In the genomic region with DNA sequence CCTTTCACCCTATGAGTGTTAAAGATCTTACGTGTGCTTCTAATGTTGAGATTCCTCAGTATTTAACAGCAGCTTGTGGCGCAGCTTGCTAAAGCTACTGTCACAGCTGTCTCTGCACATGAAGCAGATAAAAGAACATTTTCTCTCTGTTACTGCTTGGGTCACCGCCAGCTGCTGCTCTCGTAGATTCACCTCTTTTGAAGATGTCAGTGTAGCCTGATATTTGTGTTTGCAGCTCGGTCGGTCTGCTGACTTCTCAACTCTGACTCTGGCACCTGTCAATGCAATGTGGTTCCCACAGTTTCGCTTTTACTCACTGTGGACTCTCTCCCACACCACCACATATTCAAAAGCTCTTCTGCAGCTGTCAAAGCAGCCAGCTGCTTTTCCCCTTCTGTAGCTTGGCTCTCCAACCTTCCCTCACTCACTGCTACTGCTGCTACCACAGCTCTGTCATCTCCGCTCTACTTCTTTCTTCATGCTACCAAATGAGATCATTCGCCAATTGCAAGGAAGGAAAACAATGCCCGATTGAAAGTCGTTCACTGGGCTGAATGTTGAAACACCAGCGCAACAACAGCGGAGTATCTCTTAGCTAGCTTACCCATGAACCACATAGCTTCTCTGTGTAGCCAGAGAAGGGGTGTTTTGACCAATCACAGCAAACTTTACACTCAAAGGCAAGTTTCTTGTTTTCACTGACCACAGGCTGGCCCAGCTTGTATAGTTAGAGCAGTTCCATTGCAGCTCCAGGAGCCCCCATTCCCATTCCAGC, we compare ENCODE assay signal across 9 mouse cellular contexts. TPM values are rescaled to one million over a fixed set of nuclear protein-coding genes. Genes with fewer than 3 reads are reported as not detected.
DNase-seq lines count a peak whose midpoint lies in the region; ATAC-seq and TF ChIP-seq lines count a peak whose summit lies in the region.
"Had no signal": no experiment of that assay in that cellular context is flagged by ENCODE, and none has a peak within 500 bp of the region (broad histone marks: within the 10 kb centered on the region; RNA-seq: fewer than 3 reads in every experiment).

No protein-coding gene starts in this region.

- H3K36me3 ChIP-seq in stomach, embryonic 14.5 days (ENCODE audit: control insufficient read depth, insufficient read depth, low read length), result no peaks in the 10 kb centered on the region
- H3K36me3 ChIP-seq in stomach, postnatal 0 days (ENCODE audit: control insufficient read depth, insufficient read depth, low read length), result no peaks in the 10 kb centered on the region
- no peaks in the 10 kb centered on the region for H3K36me3 ChIP-seq in midbrain, embryonic 15.5 days (replicated peaks)

- no peak overlapping the region for H3K27ac ChIP-seq in stomach, embryonic 14.5 days (ENCODE audit: low read length)
- H3K27ac ChIP-seq in stomach, postnatal 0 days (replicated peaks), result no peak overlapping the region
- H3K27ac ChIP-seq in midbrain, embryonic 15.5 days, result 0 out of 2 replicates have a peak overlapping the region, but pooled peaks have one; percentile 7
- H3K27ac ChIP-seq in cerebellum, adult 2 months (ENCODE audit: insufficient read depth, low read length), result no peak overlapping the region

- H3K4me1 ChIP-seq in stomach, embryonic 14.5 days (ENCODE audit: control insufficient read depth, insufficient read depth, low read length), result no peaks in the 10 kb centered on the region
- no peaks in the 10 kb centered on the region for H3K4me1 ChIP-seq in stomach, postnatal 0 days (replicated peaks; ENCODE audit: control insufficient read depth, insufficient read depth)
- H3K4me1 ChIP-seq in midbrain, embryonic 15.5 days, result no peaks in the 10 kb centered on the region
- no peaks in the 10 kb centered on the region for H3K4me1 ChIP-seq in cerebellum, adult 2 months (ENCODE audit: control insufficient read depth, insufficient read depth, low read length)
- H3K4me1 ChIP-seq: megakaryocyte, embryonic 14.5 days had no signal

- H3K9me3 ChIP-seq in stomach, embryonic 14.5 days (ENCODE audit: control insufficient read depth, low read depth, low read length), result no peaks in the 10 kb centered on the region
- H3K9me3 ChIP-seq in stomach, postnatal 0 days (ENCODE audit: control insufficient read depth, low read length), result no peaks in the 10 kb centered on the region
- H3K9me3 ChIP-seq in midbrain, embryonic 15.5 days, result no peaks in the 10 kb centered on the region
- H3K9me3 ChIP-seq: megakaryocyte, embryonic 14.5 days had no signal

- H3K4me2 ChIP-seq in stomach, embryonic 14.5 days (replicated peaks; ENCODE audit: low read depth, low read length), result 0 out of 2 replicates have a peak overlapping the region, but pooled peaks have one; percentile 5
- H3K4me2 ChIP-seq in stomach, postnatal 0 days (replicated peaks; ENCODE audit: low read depth), result no peak overlapping the region
- peak overlapping the region; percentile 13; the same call in 1 of the 2 replicates for H3K4me2 ChIP-seq in midbrain, embryonic 15.5 days

- no peak overlapping the region for H3K9ac ChIP-seq in stomach, embryonic 14.5 days (replicated peaks; ENCODE audit: low read depth, low read length)
- H3K9ac ChIP-seq in stomach, postnatal 0 days (ENCODE audit: low read length), result no peak overlapping the region
- no peak overlapping the region for H3K9ac ChIP-seq in midbrain, embryonic 15.5 days

- no peak for ATAC-seq in stomach, embryonic 14.5 days (ENCODE audit: insufficient number of reproducible peaks, insufficient read depth, low FRiP score, low read depth)
- no peak for ATAC-seq in stomach, postnatal 0 days (ENCODE audit: low FRiP score, low TSS enrichment)
- ATAC-seq in midbrain, embryonic 15.5 days (replicated peaks), result peak; percentile 84

- no peak for TF ChIP-seq EP300 in stomach, postnatal 0 days (optimal IDR thresholded peaks at IDR 0.05)

- DNase-seq in adrenal gland, postnatal 25 days, result peak; percentile 2
- DNase-seq in adrenal gland, adult 18-20 months (ENCODE audit: low spot score in 2 of 2), result no peak
- no peak for DNase-seq in stomach, postnatal 0 days (ENCODE audit: low spot score)
- peak; percentile 12 for DNase-seq in layer of hippocampus, postnatal 25 days (ENCODE audit: extremely low spot score in 1 of 2, low spot score in 1 of 2)
- DNase-seq in thymus, postnatal 25 days, result peak; percentile 73
- no peak for DNase-seq in cerebellum, adult 2 months

- no peak for TF ChIP-seq POLR2A in cerebellum, adult 2 months (IDR thresholded peaks at IDR 0.05; ENCODE audit: borderline replicate concordance, insufficient read depth, low read length)

- no peak for TF ChIP-seq CTCF in stomach, postnatal 0 days (IDR thresholded peaks at IDR 0.05; ENCODE audit: low read depth)
- TF ChIP-seq CTCF in cerebellum, adult 2 months (IDR thresholded peaks at IDR 0.05; ENCODE audit: borderline replicate concordance, insufficient read depth, low read depth, low read length), result no peak

- 57% methylated on average over 13 of the region's 13 CpGs for WGBS in stomach, embryonic 14.5 days
- WGBS in stomach, postnatal 0 days, result 55% methylated on average over 13 of the region's 13 CpGs
- 61% methylated on average over 13 of the region's 13 CpGs for WGBS in midbrain, embryonic 15.5 days
- WGBS in cerebellum, adult 2 months, result 49% methylated on average over 13 of the region's 13 CpGs

- H3K27me3 ChIP-seq in stomach, embryonic 14.5 days (ENCODE audit: control insufficient read depth, insufficient read depth, low read length), result no peaks in the 10 kb centered on the region
- H3K27me3 ChIP-seq in stomach, postnatal 0 days (ENCODE audit: control insufficient read depth, insufficient read depth, low read length), result no peaks in the 10 kb centered on the region
- H3K27me3 ChIP-seq in midbrain, embryonic 15.5 days (replicated peaks), result no peaks in the 10 kb centered on the region
- no peaks in the 10 kb centered on the region for H3K27me3 ChIP-seq in cerebellum, adult 2 months (ENCODE audit: control insufficient read depth, insufficient read depth, low read length)
- H3K27me3 ChIP-seq: megakaryocyte, embryonic 14.5 days had no signal

- no peak overlapping the region for H3K4me3 ChIP-seq in stomach, embryonic 14.5 days (ENCODE audit: low read depth, low read length)
- H3K4me3 ChIP-seq in stomach, postnatal 0 days (ENCODE audit: low read depth, low read length), result no peak overlapping the region
- no peak overlapping the region for H3K4me3 ChIP-seq in midbrain, embryonic 15.5 days
- no peak overlapping the region for H3K4me3 ChIP-seq in cerebellum, adult 2 months (replicated peaks; ENCODE audit: insufficient read depth, low read depth, low read length)
- H3K4me3 ChIP-seq: megakaryocyte, embryonic 14.5 days had no signal

RNA-seq across cellular contexts. Expression of a gene that starts 45.3 kb away (rescaled TPM):
- 27.5 and 39.7 TPM in 2 replicates for total RNA-seq in adrenal gland, postnatal 25 days (2021)
- total RNA-seq in adrenal gland, adult 18-20 months (2021), result 10 to 100 TPM; 19.0 to 28.0 TPM
- 27.5 and 28.5 TPM in 2 replicates for polyA plus RNA-seq in stomach, embryonic 14.5 days (2014; fragmentation: Nextera tagmentation; extraction: Ambion mirVana)
- 32.3 and 33.7 TPM in 2 replicates for polyA plus RNA-seq in stomach, postnatal 0 days (2015; fragmentation: Nextera tagmentation; extraction: Ambion mirVana)
- 10 to 100 TPM; 37.0 to 41.3 TPM for total RNA-seq in layer of hippocampus, postnatal 25 days (2021)
- polyA plus RNA-seq in midbrain, embryonic 15.5 days (2015; fragmentation: Nextera tagmentation; extraction: Ambion mirVana), result 23.6 and 24.9 TPM in 2 replicates
- 39.2 and 41.5 TPM in 2 replicates for polyA plus RNA-seq in cerebellum, adult 2 months (2012; rRNA removed)

Comparison
In these comparisons a context has a peak if more than half of its experiments do, and no peak if none do; other contexts are left out.
1. DNase-seq: peak in adrenal gland, postnatal 25 days (single experiment), layer of hippocampus, postnatal 25 days (2 of 2) and thymus, postnatal 25 days (single experiment); none in adrenal gland, adult 18-20 months (0 of 2), stomach, postnatal 0 days (single experiment) and cerebellum, adult 2 months (0 of 2).